Mouse (Mus musculus): ENCODE data around the gene Vmn1r32.

Gene Vmn1r32

GRCm38 (mm10) chr6:66559996-66560395, at the start of gene Vmn1r32:
Vmn1r32 (minus strand) TSS chr6:66560096.
- DNase-seq (ENCODE audit: low read depth) = no peak

GRCm38 (mm10) chr6:66595804-66596203, 35.9 kb upstream of the Vmn1r32 start:
- DNase-seq (ENCODE audit: low read depth) = no peak

DNA sequence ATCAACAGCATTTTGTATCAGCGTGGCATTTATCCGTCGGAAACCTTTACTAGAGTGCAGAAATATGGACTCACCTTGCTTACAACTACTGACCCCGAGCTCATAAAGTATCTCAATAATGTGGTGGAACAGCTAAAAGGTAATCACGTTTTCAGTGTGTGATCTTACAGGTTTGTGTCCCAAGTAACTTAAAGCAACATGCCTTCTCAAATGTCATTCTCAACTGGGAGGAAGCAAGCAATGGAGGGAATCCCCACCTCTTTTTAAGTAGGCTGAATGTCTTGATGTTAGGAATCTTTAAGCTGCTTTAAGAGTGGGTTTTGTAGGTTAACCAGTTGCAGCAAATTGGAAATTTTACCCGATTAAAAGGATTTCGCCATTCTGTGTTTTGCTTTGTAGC, 23.9 kb downstream of the Vmn1r32 start:
- no peak for DNase-seq (ENCODE audit: low read depth)

DNA sequence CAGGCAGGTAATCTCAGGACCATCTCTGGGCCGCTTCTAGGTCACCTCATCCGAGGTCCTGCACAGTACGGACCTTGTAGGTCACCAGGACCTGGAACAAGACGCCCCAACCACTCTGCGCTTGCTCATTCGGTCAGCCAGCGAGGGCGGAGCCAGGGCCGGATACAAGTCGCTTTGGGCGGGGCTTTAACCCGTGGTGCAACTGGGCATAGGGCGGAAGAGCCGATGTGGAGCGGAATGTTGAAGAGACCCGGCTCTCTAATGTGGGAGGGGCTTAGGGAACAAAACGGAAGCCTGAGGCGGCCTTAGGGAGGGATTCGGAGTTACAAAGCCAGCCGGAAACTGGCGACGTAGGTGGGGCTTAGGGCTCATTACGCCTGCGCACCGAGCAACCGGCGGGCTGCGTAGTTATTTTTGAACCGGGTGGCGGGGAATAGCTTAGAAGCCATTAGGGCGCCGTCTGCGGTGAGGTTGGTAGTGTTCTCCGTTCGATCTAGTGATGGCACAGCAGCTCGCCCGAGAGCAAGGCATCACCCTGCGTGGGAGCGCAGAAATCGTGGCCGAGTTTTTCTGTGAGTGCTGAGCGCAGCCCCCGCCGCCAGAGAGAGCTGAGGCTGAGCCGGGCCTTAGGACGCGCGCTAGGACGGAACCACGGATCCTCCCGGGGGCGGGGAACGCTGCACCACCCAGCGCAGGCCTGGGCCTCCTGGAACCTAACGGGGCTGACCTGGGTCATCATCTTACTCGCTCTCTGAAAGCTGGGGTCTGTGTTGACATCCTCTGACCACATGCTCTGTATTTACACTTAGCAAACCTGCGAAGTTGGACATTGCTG, 24.7 kb downstream of the Vmn1r32 start, which contains the start of gene Mad2l1:
Gene Mad2l1, plus strand, starts transcription at position 363 of the 835 bp plus-strand sequence.
- DNase-seq (ENCODE audit: low read depth) = peak; percentile 99

DNA sequence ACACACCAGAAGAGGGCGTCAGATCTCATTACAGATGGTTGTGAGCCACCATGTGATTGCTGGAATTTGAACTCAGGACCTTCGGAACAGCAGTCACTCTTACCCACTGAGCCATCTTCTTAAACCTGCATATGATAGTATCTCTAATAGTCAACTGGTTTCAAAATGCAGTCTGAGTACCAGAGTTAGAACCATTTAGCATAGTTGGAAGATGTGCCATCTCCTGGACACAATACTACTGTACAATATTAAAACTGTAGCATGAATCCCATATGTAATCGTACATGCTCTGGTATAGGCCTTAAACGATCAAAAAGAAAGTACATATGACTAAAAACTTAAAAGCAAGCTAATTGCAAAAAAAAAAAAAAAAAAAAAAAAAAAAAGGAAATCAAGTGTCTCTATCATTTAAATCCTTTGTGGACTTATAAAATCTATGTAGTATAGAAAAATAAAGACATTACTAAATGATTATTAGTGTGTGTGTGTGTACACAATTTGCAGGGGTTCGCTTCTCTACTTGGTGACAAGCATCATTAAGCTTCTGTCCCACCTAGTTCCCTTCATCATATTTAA, 25.4 kb downstream of the Vmn1r32 start:
- no peak for DNase-seq (ENCODE audit: low read depth)

DNA sequence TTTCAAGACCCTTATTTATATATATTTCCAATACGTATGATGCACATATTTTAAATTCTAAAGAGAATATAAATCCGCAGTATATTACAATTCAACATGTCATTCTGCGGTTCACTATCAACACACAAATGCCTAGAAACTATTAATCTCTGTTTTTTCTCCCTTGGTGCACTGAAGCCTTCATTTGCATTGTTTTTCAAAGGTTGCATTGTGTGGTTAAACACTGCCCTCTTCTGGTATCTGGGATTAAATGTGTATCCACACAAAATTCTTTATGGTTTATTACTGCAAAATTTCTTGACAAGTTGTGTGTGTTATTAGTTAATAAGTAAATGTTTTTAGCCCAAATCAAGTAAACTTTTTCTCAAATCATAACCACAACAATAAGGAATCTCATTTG, 26.7 kb downstream of the Vmn1r32 start:
- DNase-seq (ENCODE audit: low read depth) = peak; percentile 66

DNA sequence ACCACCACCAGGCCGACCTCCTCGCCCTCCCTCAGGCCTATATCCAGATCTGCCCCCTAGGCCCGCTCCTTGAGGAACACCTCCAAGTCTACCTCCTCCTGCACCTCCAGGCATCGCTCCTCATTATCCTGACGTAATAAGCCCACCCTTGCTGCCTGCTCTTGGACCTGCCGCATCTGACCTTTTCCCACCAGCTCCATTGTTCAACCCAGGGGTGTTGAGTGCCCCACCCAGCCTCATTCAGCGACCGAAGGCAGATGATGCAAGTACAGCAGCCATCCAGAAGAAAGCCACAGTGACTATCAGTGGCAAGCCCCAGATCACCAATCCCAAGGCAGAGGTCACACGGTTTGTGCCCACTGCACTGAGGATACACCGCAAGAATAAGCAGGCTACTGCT, 31.5 kb downstream of the Vmn1r32 start:
- DNase-seq (ENCODE audit: low read depth) = no peak

DNA sequence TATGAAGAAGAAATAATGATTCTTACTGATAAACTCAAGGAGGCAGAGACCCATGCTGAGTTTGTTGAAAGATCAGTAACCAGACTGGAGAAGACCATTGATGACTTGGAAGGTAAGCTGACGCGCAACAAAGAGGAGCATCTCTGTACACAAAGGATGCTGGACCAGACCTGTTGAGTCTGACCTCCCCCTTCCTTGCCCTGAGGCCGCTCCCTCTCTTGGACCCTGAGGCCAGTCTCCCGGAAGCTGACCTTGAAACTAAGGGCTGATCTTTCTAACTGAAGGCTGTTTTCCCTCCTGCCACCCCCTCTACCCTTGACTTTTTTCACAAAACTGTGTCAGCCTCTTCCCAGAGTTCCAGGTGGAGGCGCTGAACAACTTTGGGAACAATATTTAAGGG, 43.5 kb downstream of the Vmn1r32 start:
- DNase-seq (ENCODE audit: low read depth) = no peak
